9 mouse cellular contexts compared by ENCODE assay signal in genomic region chr17:25474330-25475077, GRCm38 (mm10). TPM values are rescaled to one million over a fixed set of nuclear protein-coding genes. Genes with fewer than 3 reads are reported as not detected.
DNase-seq lines count a peak whose midpoint lies in the region; ATAC-seq and TF ChIP-seq lines count a peak whose summit lies in the region.
"Had no signal": no experiment of that assay in that cellular context is flagged by ENCODE, and none has a peak within 500 bp of the region (broad histone marks: within the 10 kb centered on the region; RNA-seq: fewer than 3 reads in every experiment).

No protein-coding gene starts in this region.

- no peaks in the 10 kb centered on the region for H3K79me2 ChIP-seq in MEL (ENCODE audit: control insufficient read depth, insufficient read depth, low read length, poor library complexity)

- H3K27me3 ChIP-seq in MEL (ENCODE audit: control insufficient read depth in 1 of 2, insufficient read depth in 2 of 2, low read length in 2 of 2): no peaks in the 10 kb centered on the region
- peaks cover 91% of the 10 kb centered on the region for H3K27me3 ChIP-seq in forebrain, embryonic 12.5 days
- H3K27me3 ChIP-seq in hindbrain, embryonic 12.5 days: peaks cover 67% of the 10 kb centered on the region

- no peak for TF ChIP-seq EP300 in MEL (IDR thresholded peaks at IDR 0.05; ENCODE audit: low read depth in 1 of 2, low read length in 2 of 2)

- TF ChIP-seq CTCF in MEL (IDR thresholded peaks at IDR 0.05 in 2 of 3, conservative IDR thresholded peaks at IDR 0.05 in 1 of 3; ENCODE audit: control insufficient read depth in 1 of 3, insufficient read depth in 1 of 3, low read depth in 2 of 3, low read length in 3 of 3, poor library complexity in 1 of 3, severe bottlenecking in 1 of 3): peak in 2 of 3 experiments; percentile 54 to 55

- peak; percentile 56 for DNase-seq in MEL (ENCODE audit: low read depth, low spot score)
- peak; percentile 68 for DNase-seq in c-Kit-positive CD71-negative TER-119-negative erythroid progenitor cells, embryonic 14.5 days (ENCODE audit: low read depth)
- DNase-seq in layer of hippocampus, postnatal 10 days (ENCODE audit: low spot score in 2 of 2): peak; percentile 57 to 70
- peak; percentile 49 for DNase-seq in lung, postnatal 14 days
- DNase-seq in retina, embryonic 14.5 days (ENCODE audit: low spot score): peak; percentile 80
- peak; percentile 40 for DNase-seq in urinary bladder, adult 2 months (ENCODE audit: low spot score)

- peak overlapping the region; percentile 59 for H3K4me2 ChIP-seq in forebrain, embryonic 12.5 days
- H3K4me2 ChIP-seq in hindbrain, embryonic 12.5 days (replicated peaks): peak overlapping the region; percentile 60

- H3K4me3 ChIP-seq in MEL (ENCODE audit: control insufficient read depth in 1 of 2, insufficient read depth in 1 of 2, low read depth in 2 of 2, low read length in 2 of 2): no peak overlapping the region
- peak overlapping the region; percentile 34 for H3K4me3 ChIP-seq in forebrain, embryonic 12.5 days (replicated peaks)
- H3K4me3 ChIP-seq in hindbrain, embryonic 12.5 days: peak overlapping the region; percentile 29

- H3K9me3 ChIP-seq in MEL (replicated peaks; ENCODE audit: insufficient read depth, low read length): no peaks in the 10 kb centered on the region
- H3K9me3 ChIP-seq in forebrain, embryonic 12.5 days: no peaks in the 10 kb centered on the region
- H3K9me3 ChIP-seq in hindbrain, embryonic 12.5 days (replicated peaks): no peaks in the 10 kb centered on the region

- 0 out of 2 replicates have a peak, but pooled peaks have one; percentile 40 for ATAC-seq in forebrain, embryonic 12.5 days (ENCODE audit: low FRiP score)
- peak; percentile 23; the same call in 1 of the 2 replicates for ATAC-seq in hindbrain, embryonic 12.5 days (ENCODE audit: low FRiP score)

- no peak for TF ChIP-seq POLR2A in MEL (IDR thresholded peaks at IDR 0.05; ENCODE audit: control insufficient read depth in 1 of 2, insufficient read depth in 1 of 2, low read depth in 1 of 2, low read length in 2 of 2, poor library complexity in 1 of 2)

- TF ChIP-seq RAD21 in MEL (IDR thresholded peaks at IDR 0.05; ENCODE audit: low read depth, low read length): no peak

- H3K36me3 ChIP-seq in MEL (ENCODE audit: control insufficient read depth in 1 of 2, insufficient read depth in 2 of 2, low read length in 2 of 2): no peaks in the 10 kb centered on the region
- no peaks in the 10 kb centered on the region for H3K36me3 ChIP-seq in forebrain, embryonic 12.5 days (replicated peaks)
- no peaks in the 10 kb centered on the region for H3K36me3 ChIP-seq in hindbrain, embryonic 12.5 days

- H3K4me1 ChIP-seq in MEL (ENCODE audit: control insufficient read depth in 1 of 2, insufficient read depth in 2 of 2, low read length in 2 of 2): no peaks in the 10 kb centered on the region
- H3K4me1 ChIP-seq in forebrain, embryonic 12.5 days: peaks cover 15% of the 10 kb centered on the region
- peaks cover 16% of the 10 kb centered on the region for H3K4me1 ChIP-seq in hindbrain, embryonic 12.5 days

- no peak overlapping the region for H3K27ac ChIP-seq in MEL (ENCODE audit: control insufficient read depth, low read depth, low read length)
- H3K27ac ChIP-seq in forebrain, embryonic 12.5 days: no peak overlapping the region
- H3K27ac ChIP-seq in hindbrain, embryonic 12.5 days: no peak overlapping the region
- H3K27ac ChIP-seq: macrophage had no signal

- H3K9ac ChIP-seq in MEL (ENCODE audit: control insufficient read depth, low read depth, low read length, poor library complexity, severe bottlenecking): no peak overlapping the region
- H3K9ac ChIP-seq in forebrain, embryonic 12.5 days: peak overlapping the region; percentile 44; the same call in 1 of the 2 replicates
- H3K9ac ChIP-seq in hindbrain, embryonic 12.5 days: peak overlapping the region; percentile 43

- WGBS in forebrain, embryonic 12.5 days: 2% methylated on average over 38 of the region's 38 CpGs
- 2% methylated on average over 38 of the region's 38 CpGs for WGBS in hindbrain, embryonic 12.5 days

TF ChIP-seq in MEL, 35 proteins besides CTCF, POLR2A, EP300 and RAD21:
- TF ChIP-seq NELFE (IDR thresholded peaks at IDR 0.05; ENCODE audit: low read depth, low read length): no peak
- peak; percentile 40 for TF ChIP-seq SMC3 (IDR thresholded peaks at IDR 0.05; ENCODE audit: low read depth, low read length)
- TF ChIP-seq ZMIZ1 (IDR thresholded peaks at IDR 0.05; ENCODE audit: low read depth, low read length): no peak
- TF ChIP-seq ELF1 (IDR thresholded peaks at IDR 0.05; ENCODE audit: low read depth, low read length): no peak

RNA-seq across cellular contexts. Expression of gene Tekt4, which starts 20.1 kb away (rescaled TPM):
- total RNA-seq in MEL (2012; rRNA removed): not detected in 2 replicates
- not detected for polyA plus RNA-seq in MEL (2012; ENCODE audit: insufficient read depth in 1 of 2, insufficient read length in 2 of 2, low read depth in 1 of 2, low replicate concordance in 2 of 2, missing spikeins in 1 of 2)
- 0.19 and 0.31 TPM in 2 replicates for polyA plus RNA-seq in forebrain, embryonic 12.5 days (2016; fragmentation: Nextera tagmentation; extraction: Ambion mirVana)
- polyA plus RNA-seq in hindbrain, embryonic 12.5 days (2016; fragmentation: Nextera tagmentation; extraction: Ambion mirVana): 1.0 and 1.7 TPM in 2 replicates
- 1 to 10 TPM; 1.3 to 3.1 TPM for total RNA-seq in layer of hippocampus, postnatal 10 days (2021)
- 0.12 and 0.15 TPM in 2 replicates for polyA plus RNA-seq in urinary bladder, adult 2 months (2012; rRNA removed)
- polyA plus RNA-seq: macrophage had no signal

RNA-seq across cellular contexts. Expression of gene Sstr5, which starts 22.6 kb away (rescaled TPM):
- not detected in 2 replicates for total RNA-seq in MEL (2012; rRNA removed)
- not detected for polyA plus RNA-seq in MEL (2012; ENCODE audit: insufficient read depth in 1 of 2, insufficient read length in 2 of 2, low read depth in 1 of 2, low replicate concordance in 2 of 2, missing spikeins in 1 of 2)
- polyA plus RNA-seq in forebrain, embryonic 12.5 days (2016; fragmentation: Nextera tagmentation; extraction: Ambion mirVana): 0.10 TPM in 1 of 2 replicates, not detected in the other
- 0.14 TPM in 1 of 2 replicates, not detected in the other for polyA plus RNA-seq in hindbrain, embryonic 12.5 days (2016; fragmentation: Nextera tagmentation; extraction: Ambion mirVana)
- total RNA-seq in layer of hippocampus, postnatal 10 days (2021): under 1 TPM; 0.18 to 0.38 TPM
- polyA plus RNA-seq in urinary bladder, adult 2 months (2012; rRNA removed): 0.06 TPM in 1 of 2 replicates, not detected in the other
- polyA plus RNA-seq: macrophage had no signal

RNA-seq across cellular contexts. Expression of gene Cacna1h, which starts 40.9 kb away (rescaled TPM):
- 0.31 TPM in 1 of 2 replicates, not detected in the other for total RNA-seq in MEL (2012; rRNA removed)
- under 1 TPM in 1 of 2 experiments, not detected in 1; 0.25 TPM for polyA plus RNA-seq in MEL (2012; ENCODE audit: insufficient read depth in 1 of 2, insufficient read length in 2 of 2, low read depth in 1 of 2, low replicate concordance in 2 of 2, missing spikeins in 1 of 2)
- 7.8 and 7.9 TPM in 2 replicates for polyA plus RNA-seq in forebrain, embryonic 12.5 days (2016; fragmentation: Nextera tagmentation; extraction: Ambion mirVana)
- polyA plus RNA-seq in hindbrain, embryonic 12.5 days (2016; fragmentation: Nextera tagmentation; extraction: Ambion mirVana): 12.5 and 12.7 TPM in 2 replicates
- total RNA-seq in layer of hippocampus, postnatal 10 days (2021): 100 to 1,000 TPM in 1 of 2 experiments, 10 to 100 TPM in 1; 91.4 to 104 TPM
- polyA plus RNA-seq in urinary bladder, adult 2 months (2012; rRNA removed): 28.6 and 59.3 TPM in 2 replicates
- polyA plus RNA-seq: macrophage had no signal

Comparison
In these comparisons a context has a peak if more than half of its experiments do, and no peak if none do; other contexts are left out.
1. H3K4me3 ChIP-seq: peak in forebrain, embryonic 12.5 days (single experiment) and hindbrain, embryonic 12.5 days (single experiment); none in MEL (0 of 2).
2. Peak in every context shown above with its lines, with median percentiles within 50 percentile points of each other: DNase-seq.